Mouse (Mus musculus) CH12.LX (cell line): ENCODE measurements at regions not wholly inside any gene's neighbourhood (a gene's known extent, or its start where the extent isn't known, plus 50 kb on each side); places are given as distances from the start of the nearest gene placed in this dataset.

Source experiments
- CTCF ChIP-seq, 2 experiments: IDR thresholded peaks in 1 of 2; conservative IDR thresholded peaks in 1 of 2; 2 replicates each; pipeline ENCODE4 v1.5.1; 2011 to 2012; ENCODE audit warnings: low read depth in 2 of 2, low read length in 2 of 2, improper control_type of control experiment in 1 of 2, inconsistent platforms in 1 of 2, mild to moderate bottlenecking in 1 of 2, moderate library complexity in 1 of 2
- EP300 ChIP-seq: IDR thresholded peaks from 2 replicates; pipeline ENCODE4 v1.6.1; 2011; ENCODE audit warnings: low read length, improper control_type of control experiment
- KAT2A ChIP-seq: IDR thresholded peaks from 2 replicates; pipeline ENCODE4 v1.6.1; 2012; ENCODE audit warnings: low read length, improper control_type of control experiment, inconsistent platforms; ENCODE audit not compliant: insufficient replicate concordance
- POLR2A ChIP-seq: IDR thresholded peaks from 2 replicates; pipeline ENCODE4 v1.6.1; 2011; ENCODE audit warnings: low read depth, mild to moderate bottlenecking, improper control_type of control experiment, low read length
- POLR2AphosphoS2 ChIP-seq: IDR thresholded peaks from 2 replicates; pipeline ENCODE4 v1.6.1; 2011; ENCODE audit warnings: low read depth, low read length, improper control_type of control experiment
- SMC3 ChIP-seq: IDR thresholded peaks from 2 replicates; pipeline ENCODE4 v1.6.1; 2011; ENCODE audit warnings: low read depth, low read length, improper control_type of control experiment
- USF2 ChIP-seq: conservative IDR thresholded peaks from 2 replicates; pipeline ENCODE4 v1.6.1; 2011; ENCODE audit warnings: low read depth, low read length, improper control_type of control experiment

- TF ChIP-seq POLR2A (no peak), SMC3 (no peak), EP300 (no peak), CTCF (conservative IDR thresholded peaks at IDR 0.05 in 1 of 2, IDR thresholded peaks at IDR 0.05 in 1 of 2; ENCODE audit: low read depth in 2 of 2, low read length in 2 of 2) (no peak), POLR2AphosphoS2 (no peak), KAT2A (no peak), USF2 (no peak)
Measured at GRCm38 (mm10) chr3:15154153-15154552, 177.9 kb downstream of the Gm9733 start.
